In genomic region chr6:142363019-142363576, GRCm38 (mm10) we compare ENCODE assay signal across 10 mouse cellular contexts. TPM values are rescaled to one million over a fixed set of nuclear protein-coding genes. Genes with fewer than 3 reads are reported as not detected.
DNase-seq lines count a peak whose midpoint lies in the region; ATAC-seq and TF ChIP-seq lines count a peak whose summit lies in the region.
"Had no signal": no experiment of that assay in that cellular context is flagged by ENCODE, and none has a peak within 500 bp of the region (broad histone marks: within the 10 kb centered on the region; RNA-seq: fewer than 3 reads in every experiment).

No protein-coding gene starts in this region.

- no peak overlapping the region for H3K9ac ChIP-seq in kidney, postnatal 0 days (ENCODE audit: low read depth, low read length)
- H3K9ac ChIP-seq in MEL (ENCODE audit: control insufficient read depth, low read depth, low read length, poor library complexity, severe bottlenecking): no peak overlapping the region

- intact Hi-C loops in left cerebral cortex, postnatal 10 days (cut with DNase I): loop anchor here (5.0 to 10.0 kb wide), 3 partner anchors 124 to 372 kb away; no protein-coding TSS in a partner anchor

- 72% methylated on average over 9 of the region's 9 CpGs for WGBS in kidney, postnatal 0 days

- no peak; the same call in none of the 2 replicates for TF ChIP-seq RAD21 in MEL (IDR thresholded peaks at IDR 0.05; ENCODE audit: low read depth, low read length)

- no peaks in the 10 kb centered on the region for H3K9me3 ChIP-seq in kidney, postnatal 0 days (replicated peaks; ENCODE audit: low read length)
- no peaks in the 10 kb centered on the region for H3K9me3 ChIP-seq in MEL (replicated peaks; ENCODE audit: insufficient read depth, low read length)

- peaks cover 43% of the 10 kb centered on the region for H3K36me3 ChIP-seq in kidney, postnatal 0 days (ENCODE audit: insufficient read depth, low read length)
- H3K36me3 ChIP-seq in MEL (ENCODE audit: control insufficient read depth in 1 of 2, insufficient read depth in 2 of 2, low read length in 2 of 2): peaks cover 0 to 24% of the 10 kb centered on the region in 2 experiments; a peak in 2 of 4 replicates

- no peak overlapping the region for H3K27ac ChIP-seq in kidney, postnatal 0 days
- no peak overlapping the region for H3K27ac ChIP-seq in MEL (ENCODE audit: control insufficient read depth, low read depth, low read length)

- H3K79me2 ChIP-seq in MEL (ENCODE audit: control insufficient read depth, insufficient read depth, low read length, poor library complexity): no peaks in the 10 kb centered on the region

- H3K27me3 ChIP-seq in kidney, postnatal 0 days (ENCODE audit: insufficient read depth, low read length): no peaks in the 10 kb centered on the region
- no peaks in the 10 kb centered on the region for H3K27me3 ChIP-seq in MEL (ENCODE audit: control insufficient read depth in 1 of 2, insufficient read depth in 2 of 2, low read length in 2 of 2)

- no peak overlapping the region for H3K4me3 ChIP-seq in kidney, postnatal 0 days (replicated peaks; ENCODE audit: low read depth, low read length)
- H3K4me3 ChIP-seq in MEL (ENCODE audit: control insufficient read depth in 1 of 2, insufficient read depth in 1 of 2, low read depth in 2 of 2, low read length in 2 of 2): no peak overlapping the region

- H3K4me1 ChIP-seq in kidney, postnatal 0 days (replicated peaks; ENCODE audit: insufficient read depth, low read length): no peaks in the 10 kb centered on the region
- no peaks in the 10 kb centered on the region for H3K4me1 ChIP-seq in MEL (ENCODE audit: control insufficient read depth in 1 of 2, insufficient read depth in 2 of 2, low read length in 2 of 2)

- H3K4me2 ChIP-seq in kidney, postnatal 0 days (ENCODE audit: low read length): no peak overlapping the region

- TF ChIP-seq EP300 in MEL (IDR thresholded peaks at IDR 0.05; ENCODE audit: low read depth in 1 of 2, low read length in 2 of 2): no peak

- TF ChIP-seq CTCF in kidney, postnatal 0 days (IDR thresholded peaks at IDR 0.05; ENCODE audit: low read depth): peak; percentile 57
- peak in 2 of 3 experiments; percentile 11 to 16; a peak in 2 of 6 replicates for TF ChIP-seq CTCF in MEL (IDR thresholded peaks at IDR 0.05 in 2 of 3, conservative IDR thresholded peaks at IDR 0.05 in 1 of 3; ENCODE audit: control insufficient read depth in 1 of 3, insufficient read depth in 1 of 3, low read depth in 2 of 3, low read length in 3 of 3, poor library complexity in 1 of 3, severe bottlenecking in 1 of 3)

- TF ChIP-seq POLR2A in MEL (IDR thresholded peaks at IDR 0.05; ENCODE audit: control insufficient read depth in 1 of 2, insufficient read depth in 1 of 2, low read depth in 1 of 2, low read length in 2 of 2, poor library complexity in 1 of 2): no peak

- no peak for ATAC-seq in kidney, postnatal 0 days (replicated peaks; ENCODE audit: low FRiP score, low read depth)

- peak; percentile 6 for DNase-seq in adrenal gland, adult 2 months
- no peak for DNase-seq in adrenal gland, postnatal 25 days
- DNase-seq in kidney, postnatal 0 days (ENCODE audit: low spot score): peak; percentile 27
- DNase-seq in kidney, adult 18-20 months: no peak
- DNase-seq in MEL (ENCODE audit: low read depth, low spot score): no peak
- DNase-seq in lung, postnatal 10 days: peak; percentile 11
- no peak for DNase-seq in left cerebral cortex, postnatal 10 days (ENCODE audit: extremely low spot score in 1 of 2, low spot score in 2 of 2)
- DNase-seq in cerebellum, adult 11-12 months: no peak
- DNase-seq: adrenal gland, adult 8-10 months; heart, postnatal 14 days had no signal

TF ChIP-seq in MEL, 35 proteins besides CTCF, POLR2A, EP300 and RAD21:
- TF ChIP-seq TBP (IDR thresholded peaks at IDR 0.05; ENCODE audit: low read depth, low read length) (no peak), SMC3 (IDR thresholded peaks at IDR 0.05; ENCODE audit: low read depth, low read length) (0 out of 2 replicates have a peak, but pooled peaks have one; percentile 16)
TF ChIP-seq in MEL: peak in this region for 1.

RNA-seq across cellular contexts. Expression of gene Pyroxd1, which starts 17.6 kb away (rescaled TPM):
- total RNA-seq in adrenal gland, adult 2 months (2021): 10 to 100 TPM in 1 of 2 experiments, 1 to 10 TPM in 1; 7.7 to 12.3 TPM
- 2.7 and 3.5 TPM in 2 replicates for polyA plus RNA-seq in adrenal gland, adult 2 months (2012; rRNA removed)
- total RNA-seq in adrenal gland, postnatal 25 days (2021): 12.3 and 18.1 TPM in 2 replicates
- 21.1 and 24.1 TPM in 2 replicates for polyA plus RNA-seq in kidney, postnatal 0 days (2015; fragmentation: Nextera tagmentation; extraction: Ambion mirVana)
- total RNA-seq in MEL (2012; rRNA removed): 6.7 and 7.5 TPM in 2 replicates
- 1 to 10 TPM in 1 of 2 experiments, not detected in 1; 6.5 TPM for polyA plus RNA-seq in MEL (2012; ENCODE audit: insufficient read depth in 1 of 2, insufficient read length in 2 of 2, low read depth in 1 of 2, low replicate concordance in 2 of 2, missing spikeins in 1 of 2)
- total RNA-seq in left cerebral cortex, postnatal 10 days (2021): 10 to 100 TPM; 13.1 to 14.7 TPM

RNA-seq across cellular contexts. Expression of gene Recql, which starts 23.8 kb away (rescaled TPM):
- 10 to 100 TPM in 1 of 2 experiments, 1 to 10 TPM in 1; 9.6 to 16.1 TPM for total RNA-seq in adrenal gland, adult 2 months (2021)
- polyA plus RNA-seq in adrenal gland, adult 2 months (2012; rRNA removed): 1.5 and 2.1 TPM in 2 replicates
- total RNA-seq in adrenal gland, postnatal 25 days (2021): 15.5 and 19.0 TPM in 2 replicates
- polyA plus RNA-seq in kidney, postnatal 0 days (2015; fragmentation: Nextera tagmentation; extraction: Ambion mirVana): 14.9 and 17.1 TPM in 2 replicates
- total RNA-seq in MEL (2012; rRNA removed): 39.1 and 39.9 TPM in 2 replicates
- 10 to 100 TPM in 1 of 2 experiments, not detected in 1; 48.4 TPM for polyA plus RNA-seq in MEL (2012; ENCODE audit: insufficient read depth in 1 of 2, insufficient read length in 2 of 2, low read depth in 1 of 2, low replicate concordance in 2 of 2, missing spikeins in 1 of 2)
- 10 to 100 TPM; 21.6 to 21.9 TPM for total RNA-seq in left cerebral cortex, postnatal 10 days (2021)

RNA-seq across cellular contexts. Expression of gene Golt1b, which starts 23.9 kb away (rescaled TPM):
- total RNA-seq in adrenal gland, adult 2 months (2021): 10 to 100 TPM; 38.1 to 39.1 TPM
- polyA plus RNA-seq in adrenal gland, adult 2 months (2012; rRNA removed): 2.6 and 3.7 TPM in 2 replicates
- total RNA-seq in adrenal gland, postnatal 25 days (2021): 19.9 and 27.7 TPM in 2 replicates
- 68.7 and 79.5 TPM in 2 replicates for polyA plus RNA-seq in kidney, postnatal 0 days (2015; fragmentation: Nextera tagmentation; extraction: Ambion mirVana)
- total RNA-seq in MEL (2012; rRNA removed): 50.9 and 54.7 TPM in 2 replicates
- polyA plus RNA-seq in MEL (2012; ENCODE audit: insufficient read depth in 1 of 2, insufficient read length in 2 of 2, low read depth in 1 of 2, low replicate concordance in 2 of 2, missing spikeins in 1 of 2): 10 to 100 TPM in 1 of 2 experiments, not detected in 1; 45.3 TPM
- 10 to 100 TPM; 32.7 to 33.5 TPM for total RNA-seq in left cerebral cortex, postnatal 10 days (2021)

RNA-seq across cellular contexts. Expression of gene Slco1a5, which starts 40.3 kb away (rescaled TPM):
- not detected for total RNA-seq in adrenal gland, adult 2 months (2021)
- not detected in 2 replicates for polyA plus RNA-seq in adrenal gland, adult 2 months (2012; rRNA removed)
- not detected in 2 replicates for total RNA-seq in adrenal gland, postnatal 25 days (2021)
- 0.09 and 0.10 TPM in 2 replicates for polyA plus RNA-seq in kidney, postnatal 0 days (2015; fragmentation: Nextera tagmentation; extraction: Ambion mirVana)
- total RNA-seq in MEL (2012; rRNA removed): 0.04 TPM in 1 of 2 replicates, not detected in the other
- polyA plus RNA-seq in MEL (2012; ENCODE audit: insufficient read depth in 1 of 2, insufficient read length in 2 of 2, low read depth in 1 of 2, low replicate concordance in 2 of 2, missing spikeins in 1 of 2): not detected
- under 1 TPM; 0.14 to 0.24 TPM for total RNA-seq in left cerebral cortex, postnatal 10 days (2021)
- total RNA-seq: adrenal gland, adult 8-10 months; heart, postnatal 14 days had no signal

RNA-seq across cellular contexts. Expression of gene Spx, which starts 50.1 kb away (rescaled TPM):
- total RNA-seq in adrenal gland, adult 2 months (2021): under 1 TPM; 0.17 to 0.49 TPM
- 0.30 and 0.42 TPM in 2 replicates for polyA plus RNA-seq in adrenal gland, adult 2 months (2012; rRNA removed)
- 0.27 TPM in 1 of 2 replicates, not detected in the other for total RNA-seq in adrenal gland, postnatal 25 days (2021)
- 0.21 and 0.34 TPM in 2 replicates for polyA plus RNA-seq in kidney, postnatal 0 days (2015; fragmentation: Nextera tagmentation; extraction: Ambion mirVana)
- total RNA-seq in MEL (2012; rRNA removed): 0.23 and 0.69 TPM in 2 replicates
- under 1 TPM in 1 of 2 experiments, not detected in 1; 0.67 TPM for polyA plus RNA-seq in MEL (2012; ENCODE audit: insufficient read depth in 1 of 2, insufficient read length in 2 of 2, low read depth in 1 of 2, low replicate concordance in 2 of 2, missing spikeins in 1 of 2)
- total RNA-seq in left cerebral cortex, postnatal 10 days (2021): 1 to 10 TPM; 1.1 to 1.3 TPM
- total RNA-seq: heart, postnatal 14 days had no signal

Comparison
In these comparisons a context has a peak if more than half of its experiments do, and no peak if none do; other contexts are left out.
1. DNase-seq: peak in adrenal gland, adult 2 months (single experiment), kidney, postnatal 0 days (single experiment) and lung, postnatal 10 days (single experiment); none in adrenal gland, postnatal 25 days (single experiment), kidney, adult 18-20 months (single experiment), MEL (single experiment), left cerebral cortex, postnatal 10 days (0 of 2) and cerebellum, adult 11-12 months (single experiment).